Mouse (Mus musculus) G1E (cell line): ENCODE data around the gene Cmip. TPM values are rescaled to one million over a fixed set of nuclear protein-coding genes. Genes with fewer than 3 reads are reported as not detected.

ENCODE experiments used
- ATAC-seq: 2 replicates; pipeline ENCODE4 v1.8.0; 2016; ENCODE audit warnings: mild to moderate bottlenecking; ENCODE audit not compliant: insufficient number of reproducible peaks, poor library complexity, low FRiP score, severe bottlenecking; ENCODE audit errors: extremely low read depth
- DNase-seq: peaks from one replicate; pipeline ENCODE4 v3.0.0; 2012; ENCODE audit warnings: low spot score
- H3K27me3 ChIP-seq: 2 replicates; pipeline ENCODE4 v1.6.1; 2012; ENCODE audit warnings: mild to moderate bottlenecking, low read length, inconsistent platforms; ENCODE audit not compliant: insufficient read depth
- H3K36me3 ChIP-seq: replicated peaks from 2 replicates; pipeline ENCODE3; 2012; ENCODE audit warnings: mild to moderate bottlenecking, inconsistent platforms
- H3K4me1 ChIP-seq: 2 replicates; pipeline ENCODE4 v1.6.1; 2012; ENCODE audit warnings: low read depth, low read length, inconsistent platforms, mixed read lengths; ENCODE audit not compliant: insufficient read depth
- H3K4me3 ChIP-seq: 2 replicates; pipeline ENCODE4 v1.5.1; 2012; ENCODE audit warnings: low read depth, mild to moderate bottlenecking, inconsistent platforms, low read length, moderate library complexity, mixed read lengths
- H3K9me3 ChIP-seq: replicated peaks from 2 replicates; pipeline ENCODE4 v1.6.1; 2012; ENCODE audit warnings: inconsistent platforms
- CTCF ChIP-seq: IDR thresholded peaks from 2 replicates; pipeline ENCODE4 v1.5.1; 2012; ENCODE audit warnings: low read depth, low read length, inconsistent platforms, mixed read lengths
- GATA1 ChIP-seq: IDR thresholded peaks from 2 replicates; pipeline ENCODE4 v1.6.1; 2012; ENCODE audit warnings: borderline replicate concordance, low read length, inconsistent platforms, mixed read lengths
- GATA2 ChIP-seq: IDR thresholded peaks from 2 replicates; pipeline ENCODE4 v1.6.1; 2012; ENCODE audit warnings: low read depth, low read length, inconsistent platforms, borderline replicate concordance
- POLR2AphosphoS5 ChIP-seq: IDR thresholded peaks from 2 replicates; pipeline ENCODE4 v1.6.1; 2012; ENCODE audit warnings: low read depth, low read length, inconsistent platforms; ENCODE audit not compliant: insufficient replicate concordance
- TAL1 ChIP-seq: conservative IDR thresholded peaks from 2 replicates; pipeline ENCODE4 v1.6.1; 2012; ENCODE audit warnings: low read depth, low read length, inconsistent platforms, mixed read lengths
- polyA plus RNA-seq: library from polyadenylated mRNA; stranded (reverse); fragments of >175 nt; gene quantifications from 2 replicates; pipeline ENCODE4 v1.2.3, GENCODE M21; 2012
- total RNA-seq, 2 experiments: library from RNA; stranded (forward) in 1 of 2; stranded (reverse) in 1 of 2; fragments of 200-1000 nt in 1 of 2; fragments of >200 nt in 1 of 2; fragmentation: Nextera tagmentation in 1 of 2; gene quantifications; 2 replicates each; pipeline ENCODE4 v1.2.3; 2014 to 2017

Gene Cmip
- total and polyA plus RNA-seq, 3 experiments: 5.8 to 88.8 (median 65.3) TPM

- no peak overlapping the region for H3K4me3 ChIP-seq
- no peak for ATAC-seq
- H3K4me1 ChIP-seq: peaks cover 82% of the 10 kb centered on the region
- no peak for DNase-seq
- TF ChIP-seq CTCF (no peak), POLR2AphosphoS5 (no peak), TAL1 (no peak), GATA2 (no peak), GATA1 (no peak)
- H3K27me3 ChIP-seq: no peaks in the 10 kb centered on the region
- H3K9me3 ChIP-seq: no peaks in the 10 kb centered on the region
- H3K36me3 ChIP-seq: peaks cover 32% of the 10 kb centered on the region
Observed at GRCm38 (mm10) chr8:117344899-117345298, 88.0 kb downstream of the Cmip start.

GRCm38 (mm10) chr8:117345376-117345775 lies 88.5 kb downstream of the Cmip start:
- Histone ChIP-seq H3K27me3 (no peaks in the 10 kb centered on the region), H3K9me3 (no peaks in the 10 kb centered on the region), H3K36me3 (peaks cover 32% of the 10 kb centered on the region), H3K4me3 (no peak overlapping the region), H3K4me1 (peaks cover 83% of the 10 kb centered on the region)
- DNase-seq: no peak
- ATAC-seq: no peak
- TF ChIP-seq CTCF (no peak), TAL1 (no peak), POLR2AphosphoS5 (no peak)

GRCm38 (mm10) chr8:117347556-117347955 lies 90.7 kb downstream of the Cmip start:
- H3K4me1 ChIP-seq: peaks cover 86% of the 10 kb centered on the region
- DNase-seq: no peak

GRCm38 (mm10) chr8:117348718-117349394 lies 92.0 kb downstream of the Cmip start:
- Histone ChIP-seq H3K36me3 (peaks cover 48% of the 10 kb centered on the region), H3K9me3 (no peaks in the 10 kb centered on the region), H3K4me3 (peak overlapping the region; percentile 31; the same call in 1 of the 2 replicates), H3K4me1 (peaks cover 78% of the 10 kb centered on the region), H3K27me3 (no peaks in the 10 kb centered on the region)
- TF ChIP-seq TAL1 (no peak), GATA1 (no peak), GATA2 (no peak)
- ATAC-seq (no peak), DNase-seq (no peak)

More at GRCm38 (mm10) chr8:117347556-117347955, 90.7 kb downstream of the Cmip start:
- H3K27me3 ChIP-seq: no peaks in the 10 kb centered on the region
- ATAC-seq: no peak
- H3K4me3 ChIP-seq: no peak overlapping the region
- TF ChIP-seq CTCF: no peak
- no peak for TF ChIP-seq POLR2AphosphoS5
- no peak for TF ChIP-seq TAL1
- TF ChIP-seq GATA1: no peak
- no peak for TF ChIP-seq GATA2
- H3K36me3 ChIP-seq: peaks cover 43% of the 10 kb centered on the region
- H3K9me3 ChIP-seq: no peaks in the 10 kb centered on the region

- peak; percentile 85 for ATAC-seq
- Histone ChIP-seq H3K9me3 (no peaks in the 10 kb centered on the region), H3K4me1 (peaks cover 75% of the 10 kb centered on the region), H3K36me3 (peaks cover 51% of the 10 kb centered on the region), H3K4me3 (peak overlapping the region; percentile 31; the same call in 1 of the 2 replicates), H3K27me3 (no peaks in the 10 kb centered on the region)
- peak; percentile 67 for DNase-seq
- TF ChIP-seq GATA1: no peak
- TF ChIP-seq TAL1: peak; percentile 89
Observed at GRCm38 (mm10) chr8:117349541-117349940, 92.7 kb downstream of the Cmip start.

GRCm38 (mm10) chr8:117352098-117352497 lies 95.2 kb downstream of the Cmip start:
- no peaks in the 10 kb centered on the region for H3K9me3 ChIP-seq

More at GRCm38 (mm10) chr8:117352098-117352497, 95.2 kb downstream of the Cmip start:
- DNase-seq (no peak), ATAC-seq (no peak)
- TF ChIP-seq GATA2 (no peak), CTCF (no peak), GATA1 (no peak), POLR2AphosphoS5 (no peak), TAL1 (no peak)
- Histone ChIP-seq H3K27me3 (no peaks in the 10 kb centered on the region), H3K36me3 (peaks cover 53% of the 10 kb centered on the region), H3K4me1 (peaks cover 73% of the 10 kb centered on the region), H3K4me3 (no peak overlapping the region)
